Mouse (Mus musculus) spleen, embryonic (tissue): ENCODE data around the gene Elf2.

Source experiments
- CTCF ChIA-PET: fragments of 350-600 bp; sonication (Branson Sonifier 250); formaldehyde crosslinking; loops from one replicate; lab custom pipeline; 2022; lab: Charles Lee

Gene Elf2

DNA sequence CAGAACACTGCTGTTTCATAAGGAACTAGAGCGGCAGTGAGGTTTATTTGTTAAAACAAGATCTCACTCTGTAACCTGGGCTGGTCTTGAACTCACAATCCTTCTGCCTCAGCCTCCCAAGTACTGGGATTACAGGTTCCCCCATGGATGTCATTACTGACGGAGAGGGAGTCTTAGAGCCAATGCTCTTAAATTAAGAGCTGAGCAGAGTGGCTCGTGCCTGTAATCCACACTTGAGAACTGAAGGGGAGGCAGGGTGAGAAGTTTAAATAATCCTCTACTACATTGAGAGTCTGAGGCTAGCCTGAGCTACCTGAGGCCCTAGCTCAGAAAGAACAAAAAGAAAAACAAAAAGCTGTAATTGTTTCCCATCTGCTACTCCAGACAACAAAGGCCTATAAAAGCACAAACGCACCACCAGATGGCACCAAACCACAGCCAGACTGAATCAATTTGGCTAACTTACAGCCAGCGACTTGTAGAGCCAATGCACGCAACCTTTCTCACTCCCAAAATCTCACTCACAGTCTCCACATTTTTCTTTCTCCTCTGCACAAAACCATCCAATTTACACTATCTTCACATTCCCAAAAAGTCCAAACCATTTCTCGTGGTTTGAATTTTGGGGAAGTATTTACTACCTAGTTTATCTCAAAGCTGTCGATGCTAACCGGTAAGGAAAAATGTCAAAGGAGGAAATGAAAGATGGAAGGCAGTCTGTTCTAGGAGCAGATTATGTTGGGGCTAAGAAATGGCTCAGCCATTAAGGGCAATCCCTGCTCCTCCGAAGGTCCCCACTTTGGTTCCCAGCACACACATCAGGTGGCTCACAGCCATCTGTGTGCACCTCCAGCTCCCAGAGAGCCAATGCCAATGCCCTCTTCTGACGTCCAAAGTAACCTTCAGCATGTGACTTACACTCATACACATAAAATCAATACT, 51.3 kb downstream of the Elf2 start:
- CTCF ChIA-PET, result interaction anchor here (0.7 to 1.5 kb wide), 5 partner anchors 32 to 76 kb away, joined by 3 to 4 read pairs (median 4); no protein-coding TSS in a partner anchor

DNA sequence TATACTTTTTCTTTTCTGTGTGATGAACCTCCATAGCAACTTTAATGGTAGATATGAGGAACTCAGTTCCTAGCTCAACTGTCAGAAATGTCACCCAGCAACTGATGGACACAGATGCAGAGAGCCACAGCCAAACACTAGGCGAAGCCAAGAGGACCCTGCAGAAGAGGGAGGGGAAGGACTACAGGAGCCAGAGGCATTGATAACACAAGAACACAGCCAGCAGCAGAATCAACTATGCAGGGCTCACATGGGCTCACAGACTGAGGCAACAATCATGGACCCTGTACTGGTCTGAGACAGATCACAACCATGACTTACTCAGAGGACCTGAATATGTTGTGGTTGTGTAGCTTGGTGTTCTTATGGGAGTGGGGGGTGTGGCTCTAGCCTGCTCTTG, 56.1 kb downstream of the Elf2 start:
- CTCF ChIA-PET, result interaction anchor here (1.2 kb wide), 1 partner anchor 81 kb away, joined by 7 read pairs; no protein-coding TSS in a partner anchor

DNA sequence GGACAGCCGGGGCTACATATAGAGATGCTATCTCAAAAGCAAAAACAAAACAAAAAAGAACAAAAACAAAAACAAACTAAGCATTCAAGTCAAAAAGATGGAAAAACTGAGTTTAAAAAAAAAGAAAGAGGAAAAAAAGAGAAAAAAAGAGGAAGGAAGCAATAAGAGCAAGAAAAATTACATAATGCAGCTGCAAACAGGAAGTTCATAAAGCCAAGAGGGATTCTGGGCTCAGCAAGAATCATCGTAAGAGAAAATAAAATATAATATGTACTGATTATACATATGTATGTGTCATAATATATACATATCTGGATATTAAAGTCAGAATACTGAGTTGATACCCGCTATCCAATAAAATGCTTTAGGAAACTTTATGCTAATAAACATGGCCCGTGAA, 58.7 kb downstream of the Elf2 start:
- CTCF ChIA-PET, result interaction anchor here (0.7 to 0.8 kb wide), 2 partner anchors 10 to 14 kb away, joined by 3 to 4 read pairs; no protein-coding TSS in a partner anchor

DNA sequence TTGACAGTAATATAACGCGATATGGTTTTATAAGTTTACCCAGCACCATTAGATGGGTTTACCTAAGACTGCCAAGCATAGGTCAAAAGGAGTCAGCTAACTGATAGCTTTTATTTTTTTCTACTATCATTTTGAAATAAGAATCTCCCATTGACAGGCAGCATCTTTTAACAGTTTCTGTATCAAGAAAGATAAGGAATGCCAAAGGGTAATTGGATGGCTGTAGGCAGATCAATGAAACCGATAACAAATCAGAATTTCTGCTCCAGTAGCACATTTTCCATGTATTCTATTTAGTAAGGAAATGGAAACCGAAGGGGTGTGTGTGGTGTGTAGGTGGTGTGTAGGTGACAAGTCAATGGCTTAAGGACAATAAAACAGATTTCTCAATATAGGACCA, 62.0 kb downstream of the Elf2 start:
- CTCF ChIA-PET, result interaction anchor here (0.5 to 0.8 kb wide), 2 partner anchors 16 to 49 kb away, joined by 3 to 4 read pairs; no protein-coding TSS in a partner anchor

DNA sequence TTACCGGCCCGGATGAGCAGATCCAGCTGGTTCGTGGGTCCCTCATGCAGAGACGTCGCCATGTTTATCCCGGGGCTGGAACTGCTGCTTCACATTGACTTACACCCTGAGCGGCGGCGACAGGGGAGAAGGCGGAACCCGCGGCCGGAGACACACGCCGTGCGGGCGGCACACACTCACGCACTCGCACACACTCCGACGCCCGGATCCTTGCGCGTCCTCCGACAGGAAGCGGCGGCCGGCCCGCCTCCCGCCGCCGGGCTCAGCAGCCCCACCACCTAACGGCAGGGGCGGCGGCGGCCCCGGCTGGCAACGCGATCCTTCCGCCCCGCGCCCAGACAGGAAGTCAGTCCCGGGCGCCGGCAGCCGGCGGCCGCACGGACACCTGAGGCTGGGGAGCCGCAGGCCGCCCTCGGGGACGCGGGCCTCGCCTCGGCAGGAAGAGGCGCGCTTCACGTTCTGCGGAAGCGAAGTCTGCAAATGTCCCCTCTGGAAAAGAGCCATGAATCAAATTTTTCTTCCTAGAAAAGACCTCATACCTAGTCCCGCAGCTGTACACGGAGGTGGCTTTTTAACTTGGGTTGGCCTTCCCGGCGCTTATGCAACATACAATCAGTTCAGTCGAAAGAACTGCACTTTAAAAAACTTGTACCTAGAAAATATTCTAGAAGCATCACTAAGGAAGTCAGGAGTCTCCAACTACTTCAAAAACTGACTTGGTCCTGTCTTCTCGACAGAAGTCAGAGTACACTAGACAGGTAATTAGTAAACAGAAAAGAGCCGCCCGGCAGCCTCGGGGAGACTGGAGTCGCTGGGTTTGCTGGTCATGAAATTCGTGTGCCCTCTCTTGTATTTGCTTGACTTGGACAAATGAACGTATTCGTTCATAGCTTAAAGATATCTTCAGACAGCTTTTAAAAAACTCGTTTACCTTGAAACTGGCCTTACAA, 63.0 kb downstream of the Elf2 start:
- CTCF ChIA-PET, result interaction anchor here (0.5 to 1.1 kb wide), 2 partner anchors 23 to 50 kb away, joined by 3 read pairs; no protein-coding TSS in a partner anchor

DNA sequence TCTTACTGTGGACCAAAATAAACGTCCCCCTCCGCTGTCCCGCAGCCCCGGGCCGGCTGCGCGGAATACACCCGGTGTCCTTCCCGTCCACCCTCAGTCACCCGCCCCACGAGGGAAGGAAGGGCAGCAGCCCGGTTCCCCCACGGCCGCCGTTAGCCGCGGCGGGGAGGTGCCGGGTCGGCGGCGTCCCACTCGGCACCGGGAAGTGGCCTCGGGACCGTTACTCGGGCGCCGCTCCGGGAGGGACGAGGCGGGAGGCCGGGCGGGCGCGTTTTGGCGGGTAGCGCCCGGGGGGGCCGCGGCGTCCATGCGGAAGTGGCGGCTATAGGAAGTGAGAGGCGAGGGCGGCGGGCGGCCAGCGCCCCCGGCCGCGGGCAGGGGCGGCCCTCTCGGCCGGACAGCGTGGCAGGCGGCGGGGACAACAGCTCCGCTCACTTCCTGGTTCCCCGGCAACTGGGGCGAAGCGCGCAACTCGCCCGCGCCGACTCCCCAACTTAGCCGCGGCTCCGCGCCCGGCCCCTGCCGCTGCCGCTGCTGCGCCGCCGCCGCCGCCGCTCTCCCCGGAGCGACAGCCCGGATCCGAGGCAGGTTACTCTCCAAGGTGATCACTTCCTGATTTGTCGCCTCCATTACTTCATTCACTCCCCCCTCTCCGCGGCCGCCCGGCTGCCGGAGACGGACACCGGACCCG, 63.9 kb downstream of the Elf2 start:
- CTCF ChIA-PET, result interaction anchor here (1.1 kb wide), 1 partner anchor 24 kb away, joined by 3 read pairs; no protein-coding TSS in a partner anchor

DNA sequence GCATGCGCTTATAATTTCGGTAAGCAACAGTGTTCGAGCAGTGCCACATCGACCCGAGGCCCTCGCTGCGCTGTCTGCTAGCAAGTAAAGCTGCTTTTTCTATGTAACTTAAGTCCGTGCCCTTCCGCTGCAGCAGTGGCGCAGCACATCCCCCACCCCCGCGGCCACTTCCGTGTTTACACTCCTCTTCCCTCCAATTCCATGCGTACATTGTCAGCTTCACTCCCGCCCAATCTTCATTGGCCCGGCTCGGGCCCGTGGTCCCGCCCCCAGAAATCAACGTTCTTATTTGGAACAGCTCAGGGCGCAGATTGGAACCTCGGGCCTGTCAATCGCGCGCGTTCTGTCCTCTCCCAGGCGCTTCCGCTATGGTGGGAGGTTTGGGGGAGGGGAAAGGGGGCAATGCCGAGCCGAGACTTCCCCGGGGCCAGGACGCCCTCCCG, 64.5 kb downstream of the Elf2 start:
- CTCF ChIA-PET, result no interaction called here

DNA sequence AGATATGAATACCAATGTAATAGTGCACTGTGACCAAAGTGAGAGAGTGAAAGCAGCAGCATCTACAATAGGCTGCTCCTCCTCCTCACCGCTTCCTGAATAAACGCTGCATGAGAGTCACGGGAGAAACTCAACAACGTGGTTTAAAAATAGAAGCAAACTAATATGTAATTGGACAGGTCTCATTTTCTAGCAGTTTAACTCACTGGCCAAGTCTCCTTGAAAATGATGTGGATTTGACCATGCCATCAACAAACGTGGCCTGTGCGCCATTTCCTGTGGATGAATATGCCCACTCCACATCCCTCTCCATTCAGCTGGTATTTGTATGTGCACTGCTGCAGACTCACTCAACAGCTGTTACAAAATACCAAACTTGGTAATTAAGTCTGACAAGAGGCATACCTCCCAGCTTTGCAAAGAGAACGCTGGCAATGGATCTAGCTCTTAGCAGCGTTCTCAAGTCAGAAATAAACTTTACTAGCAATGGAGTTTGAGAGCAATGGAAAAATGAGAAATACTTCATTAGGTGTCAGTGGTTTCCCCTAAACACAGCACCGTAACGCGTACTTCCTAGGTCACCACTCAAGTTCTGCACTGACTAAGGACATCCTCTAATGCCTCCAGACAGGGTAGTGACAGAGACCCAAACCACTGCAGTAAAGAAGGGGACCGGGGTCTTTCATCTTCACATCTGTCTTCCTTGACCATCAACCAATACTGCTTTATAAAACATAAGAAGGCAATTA, 70.2 kb downstream of the Elf2 start:
- CTCF ChIA-PET, result no interaction called here

DNA sequence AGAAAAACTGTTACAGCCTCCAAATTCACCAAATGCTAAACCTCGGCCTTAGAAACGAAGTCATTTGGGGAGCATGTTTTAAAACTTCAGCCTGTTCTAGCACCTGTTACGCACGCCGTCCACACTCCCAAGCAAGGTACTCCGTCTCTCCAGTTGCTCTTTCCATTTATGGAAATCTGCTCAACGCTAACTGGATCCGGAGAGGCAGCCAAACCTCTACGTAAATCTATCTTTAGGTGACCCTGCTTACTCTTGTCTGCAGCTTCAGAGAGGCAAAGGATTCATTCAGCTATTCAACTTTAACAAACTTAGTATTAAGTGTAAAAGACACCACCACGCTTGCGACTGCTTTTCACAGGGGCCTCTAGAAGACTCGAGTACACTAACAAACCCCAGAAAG, 72.0 kb downstream of the Elf2 start:
- CTCF ChIA-PET, result no interaction called here

DNA sequence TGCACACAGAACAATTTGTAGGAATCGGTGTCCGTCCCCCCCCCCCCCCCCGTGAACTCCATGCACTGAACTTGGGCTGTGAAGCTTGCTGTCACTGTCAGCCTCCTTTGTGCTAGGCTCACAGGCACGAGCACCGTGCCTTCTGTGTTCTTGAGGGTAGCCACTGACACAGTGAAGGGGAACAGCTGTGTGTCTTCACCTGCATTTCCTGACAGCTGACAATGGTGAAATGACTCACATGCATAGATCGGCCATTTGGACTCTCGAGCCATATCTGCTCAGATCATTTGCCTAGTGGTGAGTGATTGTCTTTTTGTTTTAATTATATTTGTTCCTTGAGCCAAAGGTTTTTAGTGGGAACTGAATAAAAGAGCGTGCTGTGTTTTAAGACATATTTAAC, 77.5 kb downstream of the Elf2 start:
- CTCF ChIA-PET, result interaction anchor here (0.6 to 0.7 kb wide), 2 partner anchors 134 to 400 kb away, joined by 3 to 5 read pairs; no protein-coding TSS in a partner anchor

DNA sequence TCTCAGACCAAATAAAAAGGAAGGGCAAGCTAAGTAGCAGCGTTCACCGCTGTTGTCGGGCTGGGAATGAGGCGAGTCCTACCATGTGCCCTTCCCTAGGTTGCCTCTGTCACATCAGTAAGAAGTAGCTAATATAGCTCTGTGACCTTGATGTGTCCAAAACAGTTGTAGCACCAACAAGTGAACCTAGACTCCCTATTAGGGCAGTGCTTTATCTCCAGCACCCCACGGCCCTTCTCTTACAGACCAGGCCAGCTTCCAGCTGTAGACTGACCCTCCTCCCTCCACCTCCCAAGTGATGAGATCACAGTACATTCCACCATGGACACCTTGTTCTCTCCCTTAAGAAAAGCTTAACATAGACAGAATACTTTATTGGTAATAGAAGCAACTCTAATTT, 82.4 kb downstream of the Elf2 start:
- CTCF ChIA-PET, result no interaction called here

DNA sequence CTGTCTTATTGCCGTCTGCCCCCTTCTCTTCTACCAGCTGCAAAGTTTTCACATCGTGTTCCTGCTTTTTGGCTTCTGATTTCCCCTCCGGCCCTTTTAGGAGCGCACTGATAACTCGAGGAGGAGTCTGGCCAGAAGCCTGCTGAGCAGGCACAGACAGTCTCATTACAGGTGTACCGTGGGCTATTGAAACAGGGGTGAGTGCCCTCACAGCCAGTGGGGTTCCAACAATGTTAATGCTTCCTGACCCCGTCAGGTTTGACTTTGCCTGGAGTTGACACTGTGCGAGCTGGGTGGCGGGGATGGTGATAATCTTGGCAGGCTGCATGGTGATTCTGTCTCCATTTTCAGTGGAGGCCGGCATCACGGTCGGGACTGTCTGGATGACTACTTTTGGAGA, 84.0 kb downstream of the Elf2 start:
- CTCF ChIA-PET, result interaction anchor here (0.6 kb wide), 1 partner anchor 34 kb away, joined by 9 read pairs; no protein-coding TSS in a partner anchor

DNA sequence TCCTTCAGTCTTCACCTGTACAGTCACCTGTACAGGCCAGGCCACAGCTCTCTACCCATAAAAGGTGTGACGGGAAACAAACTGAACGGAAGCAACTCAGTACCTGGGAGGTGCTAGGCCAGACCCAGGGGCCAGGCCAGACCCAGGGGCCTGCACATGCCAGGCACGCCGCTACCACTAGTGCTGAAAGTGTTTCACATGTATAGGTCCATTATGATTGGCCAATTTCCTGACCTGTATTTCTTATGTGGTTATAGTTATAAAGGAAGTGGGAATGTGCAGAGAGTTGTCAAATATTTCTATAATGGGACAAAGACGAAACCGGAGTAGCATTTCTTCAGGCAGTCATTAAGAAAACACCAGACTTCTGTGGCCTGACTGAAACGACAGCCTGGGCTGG, 85.7 kb downstream of the Elf2 start:
- CTCF ChIA-PET, result interaction anchor here (0.5 kb wide), 1 partner anchor 226 kb away, joined by 4 read pairs; no protein-coding TSS in a partner anchor

DNA sequence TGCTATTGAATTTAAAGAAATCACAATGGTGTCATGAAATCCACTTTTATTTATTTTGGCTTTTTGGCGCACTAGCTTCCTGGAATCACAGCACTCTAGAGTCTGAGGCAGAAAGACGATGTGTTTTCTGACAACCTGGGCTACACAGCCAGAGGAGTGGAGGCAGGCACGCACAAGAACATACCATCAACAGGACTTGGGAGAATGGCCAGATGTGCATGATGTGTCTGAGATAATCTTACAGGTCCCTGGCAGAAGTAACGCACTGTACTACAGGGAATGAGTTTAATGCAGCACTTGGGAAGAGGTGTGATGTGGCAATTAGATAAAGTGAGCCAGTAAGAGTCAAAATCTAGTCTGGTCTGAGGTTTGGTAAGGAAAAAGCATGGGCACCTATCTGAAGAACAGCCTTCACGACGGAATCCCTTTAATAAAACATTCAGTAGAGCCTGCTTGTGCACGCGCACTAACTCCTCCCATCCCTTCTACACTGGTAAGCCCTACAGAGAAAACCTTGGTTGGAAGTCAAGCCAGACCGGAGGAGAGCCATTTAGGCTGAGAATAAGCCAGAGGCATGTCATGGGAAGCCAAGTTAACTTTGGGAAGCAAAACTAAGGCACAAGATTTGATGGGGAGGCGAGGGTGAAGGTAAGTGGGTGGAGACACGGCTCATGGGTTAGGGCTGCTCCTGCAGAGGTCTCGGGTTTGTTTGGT, 87.6 kb downstream of the Elf2 start:
- CTCF ChIA-PET, result interaction anchor here (1.3 kb wide), 1 partner anchor 124 kb away, joined by 4 read pairs; no protein-coding TSS in a partner anchor

DNA sequence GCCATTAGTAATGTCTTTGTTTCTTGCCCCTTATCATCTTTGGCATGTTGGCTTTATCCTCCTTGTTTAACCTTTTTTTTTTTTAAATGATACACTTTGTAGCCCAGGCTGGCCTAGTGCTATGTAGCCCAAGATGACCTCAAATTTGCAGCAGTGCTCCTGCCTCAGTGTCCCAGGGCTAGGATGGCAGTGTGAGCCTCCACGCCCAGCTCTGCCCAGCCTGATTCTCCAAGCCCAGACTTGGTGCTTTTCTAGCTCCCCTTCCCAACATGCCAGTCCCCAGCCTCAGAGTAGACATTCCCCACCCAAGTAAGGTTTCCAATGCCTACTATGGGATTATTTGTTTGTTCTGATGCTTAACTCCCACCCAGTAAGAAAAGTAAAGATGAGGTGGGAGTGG, 88.2 kb downstream of the Elf2 start:
- CTCF ChIA-PET, result interaction anchor here (1.3 kb wide), 1 partner anchor 124 kb away, joined by 4 read pairs; no protein-coding TSS in a partner anchor

DNA sequence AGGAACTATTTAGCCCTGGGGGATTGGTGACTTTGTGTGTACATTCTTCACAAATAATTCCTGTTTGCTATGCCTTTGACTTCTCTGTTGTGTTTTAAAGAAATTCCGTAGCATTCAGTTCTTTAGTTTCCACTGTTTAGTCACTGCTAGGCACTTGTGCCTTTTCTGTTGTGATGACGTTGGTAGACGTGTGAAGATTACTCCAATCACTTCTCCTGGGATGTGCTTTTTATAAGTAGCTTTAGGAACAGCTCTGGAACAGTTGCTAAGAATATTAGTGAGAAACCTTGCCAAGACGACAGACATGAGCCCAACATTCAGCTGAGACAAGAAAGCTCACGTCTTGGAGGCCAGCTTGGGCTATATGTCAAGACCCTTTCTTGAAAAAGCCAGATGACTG, 89.4 kb downstream of the Elf2 start:
- CTCF ChIA-PET, result no interaction called here

DNA sequence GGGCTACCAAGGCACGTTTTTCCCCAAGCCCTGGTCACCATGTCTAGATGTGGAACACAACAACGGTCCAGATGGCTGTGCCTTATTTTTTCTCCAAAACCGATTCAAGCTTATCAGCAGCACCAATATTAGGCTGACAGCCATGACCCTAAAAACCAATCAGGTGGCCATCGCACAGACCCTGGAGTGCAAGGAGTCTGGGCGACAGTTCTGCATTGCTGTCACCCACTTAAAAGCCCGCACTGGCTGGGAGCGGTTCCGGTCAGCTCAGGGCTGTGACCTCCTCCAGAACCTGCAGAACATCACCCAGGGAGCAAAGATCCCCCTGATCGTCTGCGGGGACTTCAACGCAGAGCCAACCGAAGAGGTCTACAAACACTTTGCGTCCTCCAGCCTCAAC, 90.6 kb downstream of the Elf2 start:
- CTCF ChIA-PET, result interaction anchor here (0.6 kb wide), 1 partner anchor 15 kb away, joined by 3 read pairs; no protein-coding TSS in a partner anchor

DNA sequence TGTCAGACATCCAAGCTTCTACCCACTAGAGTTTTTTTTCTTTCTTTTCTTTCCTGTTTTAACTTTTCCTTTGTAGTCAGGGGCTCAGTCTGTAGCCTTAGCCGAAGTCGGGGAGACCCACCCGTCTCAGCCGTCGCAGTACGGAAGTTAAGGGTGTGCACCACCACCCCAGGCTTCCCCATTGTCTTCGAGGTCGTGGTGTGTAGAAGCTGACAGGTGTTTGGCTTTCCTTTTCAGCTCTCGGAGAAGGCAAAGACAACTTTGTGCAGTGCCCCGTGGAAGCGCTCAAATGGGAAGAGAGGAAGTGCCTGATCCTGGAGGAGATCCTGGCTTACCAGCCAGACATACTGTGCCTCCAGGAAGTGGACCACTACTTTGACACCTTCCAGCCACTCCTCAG, 91.0 kb downstream of the Elf2 start:
- CTCF ChIA-PET, result interaction anchor here (0.6 kb wide), 1 partner anchor 14 kb away, joined by 3 read pairs; no protein-coding TSS in a partner anchor

DNA sequence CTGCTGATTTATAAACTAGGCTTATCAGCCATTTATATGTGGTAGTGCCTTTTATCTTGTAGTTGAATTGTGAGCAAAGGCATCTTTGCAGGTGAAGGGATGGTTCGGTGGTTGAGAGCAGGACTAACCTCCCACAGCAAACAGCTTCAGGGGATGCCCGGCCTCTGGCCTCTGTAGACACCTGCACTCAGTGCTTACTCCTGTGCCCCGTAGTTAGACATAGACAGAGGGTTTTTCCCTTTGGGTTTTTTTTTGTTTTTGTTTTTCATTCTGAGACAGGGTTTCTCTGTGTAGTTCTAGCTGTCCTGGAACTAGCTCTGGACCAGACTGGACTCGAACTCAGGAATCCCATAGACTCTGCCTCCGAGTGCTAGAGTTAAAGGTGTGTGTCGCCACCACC, 91.9 kb downstream of the Elf2 start:
- CTCF ChIA-PET, result no interaction called here
